Mouse (Mus musculus) thymus, postnatal 25 days (tissue): ENCODE results near the gene Gtf2ird1.
"Not testable (repeated sequence)": the region's sequence is repeated elsewhere in the genome, so short reads cannot be mapped to it uniquely, and the experiment has no call there.

ENCODE experiments used
- DNase-seq: peaks from one replicate; pipeline ENCODE4 v3.0.0; 2022

The Gtf2ird1 gene

DNA sequence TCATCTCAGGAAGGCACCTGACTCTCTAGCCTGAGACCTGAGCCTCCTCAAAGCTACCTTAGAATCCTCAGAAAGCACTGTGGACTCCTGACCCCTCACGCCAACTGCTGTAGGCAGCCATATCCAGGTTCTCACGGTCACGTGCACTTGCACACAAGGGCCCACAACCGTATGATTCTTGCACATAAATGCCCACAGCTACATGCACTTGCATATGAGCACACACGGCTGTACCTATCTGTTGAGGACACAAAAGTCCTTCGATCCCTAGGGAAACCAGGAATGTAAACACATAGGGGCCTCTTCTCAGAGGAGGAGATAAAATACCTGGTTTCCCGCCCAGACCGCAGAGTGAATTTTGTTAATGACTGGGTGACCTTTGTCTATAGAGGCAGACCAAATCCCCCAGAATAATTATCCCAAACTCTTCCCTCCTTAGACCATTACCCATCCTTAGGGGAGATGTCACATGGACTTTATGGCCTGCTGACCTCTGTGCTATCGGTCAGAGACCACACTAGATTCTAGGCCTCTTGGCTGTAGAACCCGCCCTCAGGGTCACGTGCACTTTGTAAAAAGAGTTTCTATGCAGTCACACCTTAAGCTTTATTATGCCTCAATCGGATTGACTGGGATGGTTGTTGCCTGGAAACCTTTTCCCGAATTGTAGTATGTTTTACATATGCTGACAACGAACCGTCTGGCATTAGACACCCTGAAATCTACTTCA lies 58.9 kb downstream of the Gtf2ird1 start:
- no peak for DNase-seq

DNA sequence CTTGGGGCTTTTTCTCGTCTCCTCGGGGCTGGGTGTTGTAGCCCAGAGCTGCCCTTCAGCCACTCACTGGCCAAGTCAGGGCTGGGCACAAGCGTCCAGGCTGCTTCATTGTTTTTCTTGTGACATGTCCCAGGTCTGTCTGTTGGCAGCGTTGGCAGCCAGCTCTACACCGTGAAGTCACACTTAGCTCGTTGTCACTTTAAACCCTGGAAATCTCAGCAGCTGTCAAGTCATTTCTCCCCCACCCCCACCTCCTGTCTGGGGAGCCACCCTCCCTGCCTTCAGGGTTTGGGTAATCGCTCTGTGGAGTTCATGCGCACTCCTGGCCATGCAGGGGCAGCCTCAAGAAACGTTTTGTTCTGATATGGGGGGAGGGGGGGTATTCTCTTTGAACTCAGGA lies 60.0 kb downstream of the Gtf2ird1 start:
- DNase-seq: no peak

DNA sequence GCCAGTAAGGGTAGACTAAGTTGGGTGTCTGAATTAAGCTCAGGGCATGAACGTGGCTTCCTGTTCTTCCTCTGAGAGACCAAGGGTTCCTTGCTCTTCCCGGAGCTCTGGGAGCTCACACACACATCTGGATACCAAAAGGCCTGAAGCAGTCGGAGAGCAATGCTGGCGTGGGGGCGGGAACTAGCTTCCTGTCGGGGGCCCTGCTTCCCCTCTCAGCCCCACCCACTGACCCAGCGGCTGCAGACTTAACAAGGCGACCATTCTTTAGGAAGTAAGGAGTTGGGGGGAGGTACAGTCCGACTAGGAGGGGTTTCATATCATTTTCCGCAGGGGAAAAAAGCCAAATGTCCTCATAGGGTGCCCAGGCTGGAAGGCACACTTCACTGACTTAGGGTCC lies 61.9 kb downstream of the Gtf2ird1 start:
- DNase-seq: peak; percentile 74

DNA sequence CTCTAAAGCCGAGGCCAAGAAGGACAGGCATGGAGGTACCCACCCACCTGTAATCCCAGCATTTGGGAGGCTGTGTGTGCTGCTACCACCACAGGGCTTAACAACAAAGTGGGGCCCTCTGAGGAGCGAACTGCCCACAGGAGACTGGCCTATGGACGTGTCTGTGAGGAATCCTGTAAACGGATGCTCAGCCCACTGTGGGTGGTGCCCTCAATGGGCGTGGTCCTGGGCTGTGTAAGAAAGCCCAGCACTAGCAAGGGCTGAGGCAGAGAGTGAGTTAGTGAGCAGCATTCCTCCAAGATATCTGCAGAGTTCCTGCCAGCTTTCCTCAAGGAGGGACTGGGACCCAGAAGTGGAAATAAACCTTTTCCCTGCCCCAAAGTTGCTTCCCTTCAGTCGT lies 62.9 kb downstream of the Gtf2ird1 start:
- no peak for DNase-seq

DNA sequence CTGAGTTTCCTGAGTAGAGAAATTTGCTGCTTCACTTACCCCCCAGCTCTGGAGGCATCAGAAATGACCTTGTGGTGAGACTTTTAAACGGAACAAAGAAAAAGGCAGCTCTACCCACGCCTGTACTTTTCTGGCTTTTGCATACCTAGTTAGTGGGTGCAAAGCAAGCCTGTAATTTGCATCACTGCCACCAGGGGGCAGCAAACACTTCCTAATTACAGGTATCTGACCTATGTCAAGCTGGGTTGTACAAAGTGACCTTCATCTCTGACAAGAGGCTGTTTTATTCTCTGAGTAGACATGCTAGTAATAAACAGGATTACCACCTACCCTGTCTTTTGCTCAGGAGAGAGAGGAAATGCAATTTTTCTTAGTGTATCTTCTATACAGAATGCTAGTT lies 71.4 kb downstream of the Gtf2ird1 start:
- peak; percentile 88 for DNase-seq

DNA sequence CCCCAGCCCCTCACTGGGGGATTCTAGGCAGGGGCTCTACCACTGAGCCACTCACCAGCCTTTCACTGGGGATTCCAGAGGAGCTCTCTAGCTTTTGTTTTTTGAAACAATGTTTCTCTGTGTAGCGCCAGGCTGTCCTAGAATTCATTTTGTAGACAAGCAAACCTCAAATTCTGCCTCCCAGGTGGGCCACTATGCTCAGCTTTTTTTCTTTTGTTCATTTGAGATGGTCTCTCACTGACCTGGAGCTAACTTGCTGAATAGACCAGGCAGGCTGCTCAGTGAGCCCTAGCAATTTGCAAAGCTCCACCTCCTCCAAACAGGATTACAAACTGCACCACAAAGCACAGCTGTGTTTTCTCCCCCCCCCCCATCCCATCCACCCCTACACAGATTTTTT lies 81.3 kb downstream of the Gtf2ird1 start:
- DNase-seq: no peak

DNA sequence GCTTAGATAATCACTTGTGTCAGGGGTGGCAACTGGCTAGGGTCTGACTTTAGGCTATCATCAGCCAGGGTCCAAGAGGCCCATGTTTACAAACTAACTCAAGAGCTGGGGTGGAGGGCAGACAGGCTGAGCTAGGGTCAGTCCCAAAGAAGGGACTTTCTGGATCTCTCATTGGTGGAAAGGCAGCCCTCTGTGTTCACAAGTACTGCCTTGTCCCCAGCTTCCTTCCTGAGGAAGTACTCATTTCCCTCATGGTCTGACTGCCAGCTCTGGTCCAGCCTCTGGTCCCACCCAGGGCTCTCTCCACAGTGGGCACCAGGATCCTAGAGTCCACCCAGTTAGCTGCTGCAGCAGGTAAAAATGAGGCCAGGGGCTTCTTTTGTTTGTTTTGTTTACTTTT lies 82.0 kb downstream of the Gtf2ird1 start:
- DNase-seq: no peak

DNA sequence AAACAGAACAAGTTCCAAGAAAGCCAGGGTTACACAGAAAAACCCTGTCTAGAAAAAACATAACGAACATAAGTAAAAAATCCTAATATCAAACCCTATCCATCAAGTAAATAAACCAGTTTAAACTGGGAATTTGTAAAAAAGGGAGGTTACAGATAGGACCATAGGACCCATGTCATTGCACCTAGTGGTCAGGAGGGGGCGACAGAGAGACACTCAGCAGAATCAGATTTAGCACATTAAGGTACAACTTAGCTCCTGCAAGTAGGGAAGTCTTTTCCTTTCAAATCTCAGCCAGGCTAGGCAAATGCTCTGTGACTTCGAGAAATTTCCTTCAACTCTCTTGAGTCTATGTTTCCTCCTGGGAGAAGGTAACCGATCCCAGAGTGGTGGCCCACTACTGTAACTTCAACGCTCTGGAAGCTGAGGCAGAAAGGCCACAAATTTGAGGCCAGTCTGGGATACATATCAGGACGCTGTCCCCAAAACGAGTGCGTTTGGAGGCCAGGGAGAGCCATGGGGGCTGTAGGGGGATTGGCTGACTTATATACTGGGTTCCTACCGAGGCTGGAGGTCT lies 82.5 kb downstream of the Gtf2ird1 start:
- peak; percentile 54 for DNase-seq

DNA sequence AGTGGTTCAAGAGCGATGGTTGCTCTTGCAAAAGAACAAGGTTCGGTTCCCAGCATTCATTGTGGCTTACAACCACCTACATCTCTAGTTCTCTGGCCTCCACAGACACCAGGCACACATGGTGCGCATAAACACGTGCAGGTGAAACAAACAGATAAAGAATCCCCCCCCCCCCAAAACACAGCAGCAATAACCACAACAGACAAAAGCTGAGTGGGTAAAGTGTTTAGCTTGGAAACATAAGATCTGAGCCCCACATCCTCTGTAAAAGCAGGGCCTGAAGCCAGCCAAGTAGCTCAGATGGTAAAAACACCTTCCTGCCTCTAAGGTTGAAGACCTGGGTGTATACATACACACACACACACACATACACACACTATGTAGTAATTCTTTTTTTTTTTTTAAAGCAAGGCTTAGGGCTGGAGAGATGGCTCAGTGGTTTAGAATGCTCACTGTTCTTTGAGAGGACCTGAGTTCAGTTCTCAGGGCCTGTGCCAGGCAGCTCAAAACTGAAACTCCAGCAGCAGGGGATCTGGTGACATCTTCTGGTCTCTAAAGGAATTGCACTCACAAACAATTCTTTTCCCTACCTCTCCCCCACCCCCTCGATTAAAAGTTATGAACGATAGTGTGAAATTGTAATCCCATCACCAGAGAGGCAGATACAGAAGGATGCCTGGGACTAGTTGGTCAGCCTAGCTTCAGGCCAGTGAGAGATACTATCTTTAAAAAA lies 83.4 kb downstream of the Gtf2ird1 start:
- peak; percentile 58 for DNase-seq

DNA sequence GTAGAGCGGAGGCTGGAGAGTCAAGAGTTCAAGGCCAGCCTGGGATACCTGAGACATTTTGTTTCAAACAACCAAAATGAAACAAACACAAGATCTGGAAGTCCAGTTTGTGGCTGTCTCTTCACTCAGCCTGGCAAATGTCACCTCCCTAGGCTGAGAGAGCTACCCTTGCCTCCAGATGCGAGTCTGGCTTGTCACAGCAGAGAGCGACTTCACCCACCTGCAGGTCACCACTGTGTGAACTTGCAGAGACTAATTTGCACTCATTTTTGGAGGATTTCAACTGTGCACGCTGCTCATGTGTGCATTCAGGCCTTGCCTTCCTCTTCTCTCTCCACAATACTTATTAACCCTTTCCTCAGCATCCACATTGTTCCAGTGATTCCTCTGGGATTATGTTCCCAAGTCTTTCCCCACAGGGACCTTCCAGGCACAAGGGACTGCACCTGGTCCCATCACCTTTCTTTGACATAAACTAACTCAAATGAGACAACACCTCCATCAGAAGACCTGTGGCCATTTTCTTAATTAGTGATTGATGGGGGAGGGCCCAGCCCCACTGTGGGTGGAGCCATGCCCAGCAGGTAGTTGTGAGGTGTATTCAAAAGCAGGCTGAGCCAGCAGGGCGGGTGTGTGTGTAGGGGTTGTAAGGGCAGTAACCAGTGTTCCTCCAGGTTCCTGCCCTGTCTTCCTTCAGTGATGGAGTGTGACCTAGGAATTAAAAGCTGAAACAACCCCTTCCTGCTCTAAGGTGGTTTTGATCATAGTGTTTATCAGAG lies 84.8 kb downstream of the Gtf2ird1 start:
- peak; percentile 56 for DNase-seq

DNA sequence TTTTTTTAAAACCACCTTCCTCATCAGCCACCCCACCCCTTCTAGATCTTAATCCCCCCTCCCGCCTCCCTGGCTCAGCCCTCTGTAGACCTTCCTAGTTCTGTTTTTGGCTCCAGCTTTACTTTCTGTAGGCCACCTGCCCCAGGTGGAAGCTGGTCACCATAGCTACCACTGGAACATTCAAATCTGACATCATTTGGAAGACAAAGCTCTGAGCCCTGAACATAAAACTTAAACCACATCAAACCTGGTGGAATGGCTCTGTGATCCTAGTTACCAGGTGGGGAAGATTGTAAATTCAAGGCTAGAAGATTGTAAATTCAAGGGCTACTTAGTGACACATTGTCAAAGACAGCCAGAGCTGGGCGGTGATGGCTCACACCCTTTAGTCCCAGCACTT lies 85.7 kb downstream of the Gtf2ird1 start:
- peak; percentile 49 for DNase-seq

DNA sequence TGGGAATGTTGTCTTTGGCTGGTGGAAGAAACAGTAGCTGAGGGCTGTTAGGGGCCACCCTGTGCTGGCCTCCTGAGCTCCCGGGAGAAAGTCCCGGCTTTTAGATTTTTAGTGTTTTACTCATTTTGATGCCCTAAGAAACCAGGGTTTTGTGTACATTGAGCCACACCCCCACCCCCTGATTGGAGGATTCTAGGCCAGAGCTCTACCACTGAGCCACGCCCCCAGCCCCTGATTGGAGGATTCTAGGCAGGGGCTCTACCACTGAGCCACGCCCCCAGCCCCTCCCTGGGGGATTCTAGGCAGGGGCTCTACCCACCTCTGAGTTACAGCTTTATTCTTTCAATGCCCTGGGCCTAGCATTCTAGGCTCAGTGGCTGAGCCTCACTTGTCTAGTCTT lies 97.4 kb downstream of the Gtf2ird1 start:
- no peak for DNase-seq

DNA sequence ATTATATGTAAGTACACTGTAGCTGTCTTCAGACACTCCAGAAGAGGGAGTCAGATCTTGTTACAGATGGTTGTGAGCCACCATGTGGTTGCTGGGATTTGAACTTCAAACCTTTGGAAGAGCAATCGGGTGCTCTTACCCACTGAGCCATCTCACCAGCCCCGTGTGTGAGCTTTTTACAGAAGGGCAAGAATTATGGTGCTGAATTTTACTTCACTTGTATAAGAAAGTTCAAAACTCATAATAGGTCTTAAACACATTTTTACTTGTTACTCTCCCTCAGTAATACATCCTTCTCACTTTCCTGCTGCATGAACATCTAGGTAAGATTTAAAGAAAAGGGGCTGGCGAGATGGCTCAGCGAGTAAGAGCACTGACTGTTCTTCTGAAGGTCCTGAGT lies 101.1 kb downstream of the Gtf2ird1 start:
- DNase-seq: not testable (repeated sequence)

DNA sequence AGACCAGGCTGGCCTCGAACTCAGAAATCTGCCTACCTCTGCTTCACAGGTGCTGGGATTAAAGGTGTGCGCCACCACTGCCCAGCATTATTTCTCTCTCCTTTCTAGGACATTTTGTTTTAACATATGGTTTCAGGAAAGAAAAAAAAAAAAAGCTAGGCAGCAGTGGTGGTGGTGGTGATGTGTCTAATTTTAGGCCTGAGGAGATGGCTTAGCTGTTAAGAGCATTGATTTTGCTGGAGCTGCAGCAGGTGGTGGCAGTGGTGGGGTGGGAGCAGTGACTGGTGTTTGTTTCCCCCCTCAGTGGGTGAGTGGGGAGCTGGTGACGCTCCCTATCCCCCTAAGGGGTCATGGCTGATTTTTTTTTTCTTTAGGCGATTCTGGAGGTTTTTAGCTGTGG lies 103.4 kb downstream of the Gtf2ird1 start:
- no peak for DNase-seq

DNA sequence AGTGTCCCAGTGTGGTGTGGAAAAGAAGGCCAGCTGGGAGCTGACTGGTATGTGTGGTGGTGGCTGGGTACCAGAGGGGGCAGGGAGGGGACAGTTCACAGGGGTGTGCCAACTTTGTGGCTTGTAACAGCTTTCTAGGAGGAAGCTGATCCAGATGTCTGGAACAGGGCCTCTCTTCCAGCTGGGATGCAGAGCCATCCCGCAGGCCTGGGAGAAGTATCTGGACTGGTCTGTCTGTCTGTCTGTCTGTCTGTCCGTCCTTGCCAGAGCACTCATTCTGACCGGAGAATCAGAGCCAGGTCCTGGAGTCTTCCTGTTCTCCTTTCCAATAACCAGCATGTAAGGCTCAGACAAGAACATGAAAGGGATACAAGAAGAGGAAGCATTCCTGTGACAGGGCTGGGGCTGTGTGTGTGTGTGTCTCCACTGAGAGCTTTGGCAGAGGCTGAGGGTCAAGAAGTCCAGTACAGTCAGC lies 104.0 kb downstream of the Gtf2ird1 start:
- DNase-seq: no peak

DNA sequence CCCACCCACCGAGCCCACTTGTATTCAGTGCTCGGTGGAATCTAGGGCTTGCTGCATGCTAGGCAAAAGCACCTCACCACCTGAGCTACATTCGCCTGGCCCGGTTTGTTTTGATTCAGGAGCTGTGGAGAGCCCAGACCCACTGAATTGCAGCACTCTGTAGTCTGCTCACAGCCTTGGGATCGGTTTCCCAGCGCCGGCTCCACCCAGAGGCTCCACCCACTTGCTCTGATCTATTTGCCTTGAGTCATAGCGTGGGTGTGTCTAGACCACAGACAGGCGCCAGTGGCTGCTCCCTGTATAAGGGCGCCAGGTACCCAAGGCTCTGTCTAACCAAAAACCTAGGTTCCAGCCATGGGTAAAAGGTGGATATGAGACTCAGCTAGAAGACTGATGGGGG lies 105.9 kb downstream of the Gtf2ird1 start:
- peak; percentile 78 for DNase-seq

DNA sequence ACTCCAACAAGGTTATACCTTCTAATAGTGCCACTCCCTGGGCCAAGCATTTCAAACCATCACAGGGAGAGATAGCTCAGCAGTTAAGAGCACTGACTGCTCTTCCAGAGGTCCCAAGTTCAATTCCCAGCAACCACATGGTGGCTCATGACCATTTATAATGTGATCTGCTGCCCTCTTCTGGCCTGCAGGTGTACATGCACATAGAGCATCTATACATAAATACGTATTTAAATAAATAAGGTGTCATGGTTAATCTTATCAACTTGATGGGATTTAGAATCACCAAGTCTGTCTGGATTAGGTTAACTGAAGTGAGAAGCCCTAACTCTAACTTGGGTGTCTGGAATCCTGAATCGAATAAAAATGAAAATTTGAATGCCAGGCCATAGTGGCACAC lies 109.5 kb downstream of the Gtf2ird1 start:
- DNase-seq: no peak

DNA sequence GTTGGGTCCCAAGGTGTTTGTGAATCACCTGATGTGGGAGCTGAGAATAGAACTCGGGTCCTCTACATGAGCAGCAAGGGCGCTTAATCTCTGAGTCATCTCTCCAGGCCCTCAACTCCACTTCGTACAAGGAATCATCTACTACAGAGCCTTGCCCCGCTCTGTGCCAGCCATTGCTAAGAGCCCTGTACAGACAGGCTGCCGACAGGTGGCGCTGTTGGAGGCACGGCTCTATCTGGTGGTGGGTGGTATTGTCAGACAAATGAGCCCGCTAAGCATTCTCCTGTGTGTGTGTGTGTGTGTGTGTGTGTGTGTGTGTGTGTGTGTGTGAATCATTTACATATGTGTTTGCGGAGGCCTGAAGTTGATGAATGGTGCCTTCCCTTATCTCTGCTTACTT lies 111.1 kb downstream of the Gtf2ird1 start:
- no peak for DNase-seq

DNA sequence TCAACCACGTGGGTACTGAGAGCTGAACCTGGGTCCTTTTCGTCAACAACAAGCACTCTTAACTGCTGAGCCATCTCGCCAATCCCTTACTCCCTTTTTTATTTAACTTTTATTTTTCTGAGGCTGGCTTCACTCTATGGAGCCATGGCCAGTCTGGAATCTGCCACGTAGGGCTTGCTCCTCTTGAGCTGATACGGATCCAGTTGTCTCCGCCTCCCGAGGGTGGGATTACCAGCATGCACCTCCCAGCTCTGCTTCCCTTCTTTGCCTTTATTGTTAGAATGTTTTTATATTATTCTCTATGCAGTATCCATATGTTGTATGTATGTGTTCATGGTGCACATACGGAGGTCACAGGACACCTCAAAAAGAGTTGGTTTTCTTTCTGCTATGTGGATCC lies 112.4 kb downstream of the Gtf2ird1 start:
- DNase-seq: no peak

DNA sequence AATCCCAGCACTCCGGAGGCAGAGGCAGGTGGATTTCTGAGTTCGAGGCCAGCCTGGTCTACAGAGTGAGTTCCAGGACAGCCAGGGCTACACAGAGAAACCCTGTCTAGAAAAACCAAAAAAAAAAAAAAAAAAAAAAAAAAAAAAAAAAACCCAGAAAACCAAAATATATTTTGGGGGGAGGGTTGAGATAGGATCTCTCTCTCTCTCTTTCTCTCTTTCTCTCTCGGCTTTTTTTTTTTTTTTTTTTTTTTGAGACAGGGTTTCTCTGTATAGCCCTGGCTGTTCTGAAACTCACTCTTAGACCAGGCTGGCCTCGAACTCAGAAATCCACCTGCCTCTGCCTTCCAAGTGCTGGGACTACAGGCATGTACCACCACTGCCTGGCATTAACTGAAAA lies 113.0 kb downstream of the Gtf2ird1 start:
- not testable (repeated sequence) for DNase-seq

DNA sequence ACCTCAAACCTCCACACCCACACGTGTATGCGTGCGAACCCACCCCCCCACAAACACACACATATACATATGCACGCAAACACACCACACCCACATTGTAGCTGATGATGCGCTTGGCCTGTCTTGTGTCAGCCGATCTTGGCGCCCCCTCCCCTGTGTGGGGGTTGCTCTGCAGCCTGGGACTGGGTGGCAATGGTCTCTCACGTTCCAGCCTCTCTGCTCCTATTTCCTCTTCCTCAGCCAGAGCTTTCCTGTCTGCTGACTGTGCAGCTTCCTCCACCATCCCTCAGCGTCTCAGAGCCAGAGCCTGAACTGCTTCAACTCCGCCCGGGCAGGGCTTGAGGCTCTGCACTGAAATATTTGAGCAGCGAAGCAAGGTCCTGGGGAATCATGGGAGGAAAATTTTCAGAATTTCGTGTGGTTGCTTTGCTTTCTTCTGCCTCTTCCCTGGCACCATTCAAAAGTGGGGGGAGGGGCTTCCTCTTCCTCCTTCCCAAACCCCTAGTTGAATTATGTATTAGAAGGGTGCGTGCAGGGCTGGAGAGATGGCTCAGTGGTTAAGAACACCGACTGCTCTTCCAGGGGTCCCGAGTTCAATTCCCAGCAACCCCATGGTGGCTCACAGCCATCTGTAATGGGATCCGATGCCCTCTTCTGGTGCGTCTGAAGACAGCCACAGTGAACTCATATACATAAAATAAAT lies 113.9 kb downstream of the Gtf2ird1 start:
- DNase-seq: no peak

DNA sequence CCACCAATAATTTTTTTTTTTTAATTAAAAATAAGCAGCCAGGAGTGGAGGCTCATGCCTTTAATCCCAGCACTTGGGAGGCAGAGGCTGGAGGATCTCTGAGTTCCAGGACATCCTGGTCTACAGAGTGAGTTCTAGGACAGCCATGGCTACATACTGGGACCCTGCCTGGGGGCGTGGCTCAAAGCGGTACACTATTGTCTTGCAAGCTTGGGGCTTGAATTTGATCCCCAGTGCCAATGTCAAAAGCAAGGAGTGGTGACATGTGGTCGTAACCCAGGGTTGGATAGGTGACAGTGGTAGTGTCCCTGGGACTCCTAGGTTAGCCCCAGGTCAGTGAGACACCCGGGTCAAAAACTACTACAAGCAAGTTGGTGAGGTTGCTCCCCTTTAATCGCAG lies 114.8 kb downstream of the Gtf2ird1 start:
- DNase-seq: no peak

DNA sequence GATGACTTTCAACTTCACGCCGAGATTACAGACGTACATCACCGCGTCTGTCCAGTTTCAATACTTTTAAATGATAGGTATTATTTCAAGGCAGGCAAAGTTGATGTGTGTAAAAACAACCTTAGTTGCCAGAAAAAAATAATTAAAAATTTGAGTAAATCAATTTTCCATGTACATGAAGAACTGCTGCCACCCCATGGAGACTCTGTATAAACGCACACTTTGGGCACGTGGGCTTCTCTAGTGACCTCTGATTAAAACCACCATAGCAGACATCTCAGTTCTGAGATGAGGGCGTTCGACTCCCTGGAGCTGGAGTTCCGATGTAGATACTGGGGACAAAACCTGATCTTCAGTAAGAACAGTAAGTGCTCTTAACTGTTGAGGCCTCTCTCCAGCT lies 115.2 kb downstream of the Gtf2ird1 start:
- peak; percentile 34 for DNase-seq
